Mouse (Mus musculus): ENCODE data around the gene Sys1. TPM values are rescaled to one million over a fixed set of nuclear protein-coding genes. Genes with fewer than 3 reads are reported as not detected.

The Sys1 gene
- polyA plus RNA-seq, 1 experiment = 19.8 TPM

DNA sequence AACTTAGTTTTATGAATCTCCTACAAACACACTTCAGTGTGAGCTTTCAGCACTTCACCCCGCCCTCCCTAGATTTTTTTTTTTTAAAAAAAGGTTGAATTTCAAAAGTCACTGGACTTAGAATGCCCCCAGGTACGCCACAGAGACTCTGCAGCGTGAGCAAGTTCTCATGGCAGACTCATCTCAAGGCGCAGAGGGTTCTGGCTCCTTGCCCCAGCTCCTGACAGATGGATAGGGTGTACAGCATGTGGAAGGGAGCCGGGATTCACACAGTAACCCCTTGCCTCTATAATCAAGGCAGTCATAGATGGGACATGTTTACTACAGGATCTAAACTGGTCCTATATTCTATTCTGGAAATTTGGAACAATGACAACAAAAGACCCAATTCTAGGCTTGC is 31.4 kb upstream of the Sys1 start:
- no peak overlapping the region for H3K4me3 ChIP-seq (ENCODE audit: low read depth, low read length)
- H3K9me3 ChIP-seq (replicated peaks; ENCODE audit: control insufficient read depth, insufficient read depth, low read length, poor library complexity, severe bottlenecking) = no peaks in the 10 kb centered on the region
- no peak for TF ChIP-seq EP300 (IDR thresholded peaks at IDR 0.05; ENCODE audit: insufficient read depth, low read depth, low read length)
- no peak for TF ChIP-seq POLR2A (IDR thresholded peaks at IDR 0.05; ENCODE audit: insufficient read depth, low read length)
- TF ChIP-seq CTCF (IDR thresholded peaks at IDR 0.05; ENCODE audit: low read depth, low read length) = no peak
- H3K9ac ChIP-seq (ENCODE audit: low read depth, poor library complexity, severe bottlenecking) = no peak overlapping the region
- H3K27ac ChIP-seq (ENCODE audit: insufficient read depth, low read length) = no peak overlapping the region
- peaks cover 43% of the 10 kb centered on the region for H3K36me3 ChIP-seq (ENCODE audit: control insufficient read depth, insufficient read depth, low read length, poor library complexity, severe bottlenecking)
- H3K4me1 ChIP-seq (ENCODE audit: control insufficient read depth, insufficient read depth, low read length) = peaks cover 7% of the 10 kb centered on the region
- H3K27me3 ChIP-seq (ENCODE audit: control insufficient read depth, insufficient read depth, low read length, poor library complexity, severe bottlenecking) = no peaks in the 10 kb centered on the region

DNA sequence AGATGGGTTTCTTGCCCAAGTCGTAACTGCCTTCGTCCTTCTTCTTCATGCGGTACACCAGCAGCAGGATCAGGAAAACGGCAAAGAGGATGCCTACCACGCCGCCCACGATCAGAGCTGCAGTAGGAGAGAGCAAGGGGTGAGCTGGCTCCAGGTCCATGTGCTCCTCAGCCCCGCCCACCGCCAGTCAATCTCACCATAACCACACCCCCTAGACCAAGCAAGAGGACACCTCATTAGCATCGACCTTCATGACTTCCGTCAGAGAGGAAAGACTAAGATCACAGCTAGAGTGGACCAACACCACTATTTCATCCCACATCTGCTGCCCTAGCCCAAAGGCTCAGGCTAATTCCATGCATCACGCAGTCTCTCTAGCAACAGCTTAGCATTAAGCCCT is 30.6 kb upstream of the Sys1 start:
- Histone ChIP-seq H3K9me3 (replicated peaks; ENCODE audit: control insufficient read depth, insufficient read depth, low read length, poor library complexity, severe bottlenecking) (no peaks in the 10 kb centered on the region), H3K27ac (ENCODE audit: insufficient read depth, low read length) (no peak overlapping the region), H3K4me1 (ENCODE audit: control insufficient read depth, insufficient read depth, low read length) (peaks cover 9% of the 10 kb centered on the region), H3K4me3 (ENCODE audit: low read depth, low read length) (no peak overlapping the region), H3K9ac (ENCODE audit: low read depth, poor library complexity, severe bottlenecking) (no peak overlapping the region), H3K27me3 (ENCODE audit: control insufficient read depth, insufficient read depth, low read length, poor library complexity, severe bottlenecking) (no peaks in the 10 kb centered on the region), H3K36me3 (ENCODE audit: control insufficient read depth, insufficient read depth, low read length, poor library complexity, severe bottlenecking) (peaks cover 43% of the 10 kb centered on the region)
- TF ChIP-seq EP300 (IDR thresholded peaks at IDR 0.05; ENCODE audit: insufficient read depth, low read depth, low read length) = no peak

DNA sequence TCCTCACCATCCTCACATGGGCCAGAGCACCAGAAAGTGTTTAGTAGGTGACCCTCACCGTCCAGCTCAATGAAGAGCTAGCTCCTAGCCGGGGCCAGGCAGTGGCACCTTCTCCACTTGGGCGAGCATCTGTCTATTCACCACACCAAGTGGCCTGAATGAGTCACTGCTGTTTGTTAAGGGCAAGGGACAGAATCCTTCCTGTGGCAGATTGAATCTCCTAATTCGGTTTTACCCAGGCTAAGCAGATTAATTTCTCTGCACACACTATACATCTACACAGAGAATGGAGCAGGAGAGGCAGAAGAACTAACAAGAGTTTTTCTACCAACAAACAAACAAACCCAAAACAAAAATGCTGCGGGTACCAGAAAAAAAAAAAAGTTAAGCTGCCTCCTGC is 29.8 kb upstream of the Sys1 start:
- no peak overlapping the region for H3K4me3 ChIP-seq (ENCODE audit: low read depth, low read length)
- TF ChIP-seq POLR2A (IDR thresholded peaks at IDR 0.05; ENCODE audit: insufficient read depth, low read length) (no peak), EP300 (IDR thresholded peaks at IDR 0.05; ENCODE audit: insufficient read depth, low read depth, low read length) (no peak), CTCF (IDR thresholded peaks at IDR 0.05; ENCODE audit: low read depth, low read length) (no peak)
- peaks cover 11% of the 10 kb centered on the region for H3K4me1 ChIP-seq (ENCODE audit: control insufficient read depth, insufficient read depth, low read length)
- no peak overlapping the region for H3K9ac ChIP-seq (ENCODE audit: low read depth, poor library complexity, severe bottlenecking)
- H3K27ac ChIP-seq (ENCODE audit: insufficient read depth, low read length) = no peak overlapping the region
- H3K36me3 ChIP-seq (ENCODE audit: control insufficient read depth, insufficient read depth, low read length, poor library complexity, severe bottlenecking) = peaks cover 43% of the 10 kb centered on the region
- no peaks in the 10 kb centered on the region for H3K9me3 ChIP-seq (replicated peaks; ENCODE audit: control insufficient read depth, insufficient read depth, low read length, poor library complexity, severe bottlenecking)
- H3K27me3 ChIP-seq (ENCODE audit: control insufficient read depth, insufficient read depth, low read length, poor library complexity, severe bottlenecking) = no peaks in the 10 kb centered on the region

DNA sequence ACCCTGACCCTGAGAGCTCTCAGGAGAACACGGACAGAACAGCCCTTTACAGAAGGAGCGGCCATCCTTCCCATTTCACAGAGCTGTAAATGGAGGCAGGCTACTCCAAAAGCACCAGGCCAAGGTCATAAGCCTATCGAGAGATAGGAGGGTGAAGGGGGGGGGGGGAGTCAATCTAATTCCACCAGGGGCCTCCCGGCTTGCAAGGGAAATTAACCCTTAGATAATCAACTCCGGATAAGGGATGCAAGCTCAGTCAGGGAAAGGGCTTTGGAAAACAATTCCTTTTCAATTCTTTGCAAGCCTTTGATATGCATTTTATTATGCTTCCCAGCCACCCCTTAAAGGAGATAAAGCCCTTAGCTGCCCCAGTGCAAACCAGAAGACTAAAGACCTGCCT is 28.3 kb upstream of the Sys1 start:
- Histone ChIP-seq H3K4me1 (ENCODE audit: control insufficient read depth, insufficient read depth, low read length) (peaks cover 14% of the 10 kb centered on the region), H3K27me3 (ENCODE audit: control insufficient read depth, insufficient read depth, low read length, poor library complexity, severe bottlenecking) (no peaks in the 10 kb centered on the region), H3K36me3 (ENCODE audit: control insufficient read depth, insufficient read depth, low read length, poor library complexity, severe bottlenecking) (peaks cover 41% of the 10 kb centered on the region), H3K4me3 (ENCODE audit: low read depth, low read length) (no peak overlapping the region), H3K9me3 (replicated peaks; ENCODE audit: control insufficient read depth, insufficient read depth, low read length, poor library complexity, severe bottlenecking) (no peaks in the 10 kb centered on the region), H3K27ac (ENCODE audit: insufficient read depth, low read length) (no peak overlapping the region), H3K9ac (ENCODE audit: low read depth, poor library complexity, severe bottlenecking) (no peak overlapping the region)
- TF ChIP-seq EP300 (IDR thresholded peaks at IDR 0.05; ENCODE audit: insufficient read depth, low read depth, low read length) = no peak
- TF ChIP-seq CTCF (IDR thresholded peaks at IDR 0.05; ENCODE audit: low read depth, low read length) = no peak
- TF ChIP-seq POLR2A (IDR thresholded peaks at IDR 0.05; ENCODE audit: insufficient read depth, low read length) = no peak

DNA sequence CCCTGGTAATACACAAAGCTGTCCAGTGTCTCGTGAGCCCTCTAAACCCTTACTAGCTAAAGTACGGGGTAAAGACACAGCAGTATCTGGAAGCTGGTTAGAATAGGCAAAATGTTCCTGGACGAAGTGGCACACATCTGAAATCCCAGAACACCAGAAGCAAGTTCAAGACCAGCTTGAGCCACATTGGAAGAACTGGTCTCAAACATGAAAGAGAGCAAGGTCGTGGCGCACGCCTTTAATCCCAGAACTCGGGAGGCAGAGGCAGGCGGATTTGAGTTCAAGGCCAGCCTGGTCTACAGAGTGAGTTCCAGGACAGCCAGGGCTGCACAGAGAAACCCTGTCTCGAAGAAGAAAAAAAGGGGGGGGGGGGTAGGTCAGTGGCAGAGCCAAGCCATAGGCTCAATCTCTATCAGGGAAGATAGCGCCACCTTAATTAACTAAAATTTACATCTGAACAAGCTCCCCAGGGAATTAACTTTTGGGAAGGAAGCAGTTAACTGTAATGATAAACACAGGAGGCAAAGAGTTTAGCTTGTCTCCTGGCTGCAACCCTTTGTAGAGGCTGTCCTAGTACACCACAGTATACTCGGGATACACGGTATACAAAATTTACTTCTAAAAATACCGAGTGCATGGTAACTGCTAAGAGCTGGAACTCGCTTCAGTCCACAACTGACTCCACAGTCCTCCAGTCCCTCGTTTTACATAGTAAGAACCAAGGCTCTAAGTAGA is 26.7 kb upstream of the Sys1 start:
- Histone ChIP-seq H3K9me3 (replicated peaks; ENCODE audit: control insufficient read depth, insufficient read depth, low read length, poor library complexity, severe bottlenecking) (no peaks in the 10 kb centered on the region), H3K27me3 (ENCODE audit: control insufficient read depth, insufficient read depth, low read length, poor library complexity, severe bottlenecking) (no peaks in the 10 kb centered on the region), H3K4me3 (ENCODE audit: low read depth, low read length) (peak overlapping the region; percentile 9), H3K9ac (ENCODE audit: low read depth, poor library complexity, severe bottlenecking) (0 out of 2 replicates have a peak overlapping the region, but pooled peaks have one; percentile 58), H3K36me3 (ENCODE audit: control insufficient read depth, insufficient read depth, low read length, poor library complexity, severe bottlenecking) (peaks cover 32% of the 10 kb centered on the region), H3K4me1 (ENCODE audit: control insufficient read depth, insufficient read depth, low read length) (peaks cover 18% of the 10 kb centered on the region), H3K27ac (ENCODE audit: insufficient read depth, low read length) (peak overlapping the region; percentile 40)
- TF ChIP-seq EP300 (IDR thresholded peaks at IDR 0.05; ENCODE audit: insufficient read depth, low read depth, low read length) = no peak
- no peak for TF ChIP-seq POLR2A (IDR thresholded peaks at IDR 0.05; ENCODE audit: insufficient read depth, low read length)
- TF ChIP-seq CTCF (IDR thresholded peaks at IDR 0.05; ENCODE audit: low read depth, low read length) = no peak

DNA sequence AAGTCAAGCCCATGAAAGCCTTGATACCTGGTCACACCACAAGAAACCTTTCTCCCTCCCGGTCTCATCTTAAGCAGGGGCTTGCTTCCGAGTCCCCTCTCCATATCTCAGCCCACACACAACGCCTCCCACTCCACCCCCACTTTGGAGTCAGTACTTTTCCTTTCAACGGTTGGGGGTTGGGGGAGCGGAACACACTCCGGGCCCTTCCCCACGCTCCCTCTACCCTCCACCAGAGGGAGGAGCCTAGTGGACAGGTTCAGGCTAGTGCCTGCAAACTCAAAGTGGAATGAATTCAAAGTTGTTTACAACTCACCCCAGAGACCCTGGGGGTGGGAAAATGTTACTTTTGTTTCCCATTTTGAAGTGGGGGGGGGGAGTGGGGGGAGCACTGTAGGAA is 26.1 kb upstream of the Sys1 start:
- Histone ChIP-seq H3K27me3 (ENCODE audit: control insufficient read depth, insufficient read depth, low read length, poor library complexity, severe bottlenecking) (no peaks in the 10 kb centered on the region), H3K4me1 (ENCODE audit: control insufficient read depth, insufficient read depth, low read length) (peaks cover 25% of the 10 kb centered on the region), H3K9me3 (replicated peaks; ENCODE audit: control insufficient read depth, insufficient read depth, low read length, poor library complexity, severe bottlenecking) (no peaks in the 10 kb centered on the region), H3K9ac (ENCODE audit: low read depth, poor library complexity, severe bottlenecking) (peak overlapping the region; percentile 58), H3K27ac (ENCODE audit: insufficient read depth, low read length) (peak overlapping the region; percentile 40), H3K36me3 (ENCODE audit: control insufficient read depth, insufficient read depth, low read length, poor library complexity, severe bottlenecking) (peaks cover 26% of the 10 kb centered on the region), H3K4me3 (ENCODE audit: low read depth, low read length) (peak overlapping the region; percentile 26)
- TF ChIP-seq POLR2A (IDR thresholded peaks at IDR 0.05; ENCODE audit: insufficient read depth, low read length) = no peak
- TF ChIP-seq EP300 (IDR thresholded peaks at IDR 0.05; ENCODE audit: insufficient read depth, low read depth, low read length) = no peak; the same call in 1 of the 2 replicates
- no peak for TF ChIP-seq CTCF (IDR thresholded peaks at IDR 0.05; ENCODE audit: low read depth, low read length)

Data from ES-Bruce4 (cell line).